Mouse (Mus musculus) embryonic facial prominence, embryonic 12.5 days (tissue): ENCODE data around the gene Meox1. TPM values are rescaled to one million over a fixed set of nuclear protein-coding genes. Genes with fewer than 3 reads are reported as not detected.

Experiments used
- ATAC-seq: fragments of 200-750 bp; cut with Nextera tagmentation; 2 replicates; pipeline ENCODE4 v1.8.0; 2017; ENCODE audit not compliant: insufficient number of reproducible peaks, insufficient read depth, low FRiP score, low TSS enrichment
- H3K27ac ChIP-seq: fragments of 300-500 bp; sonication (generic); 2 replicates; pipeline ENCODE4 v1.5.1; 2016; ENCODE audit warnings: mild to moderate bottlenecking
- H3K27me3 ChIP-seq: fragments of 300-500 bp; sonication (generic); 2 replicates; pipeline ENCODE4 v1.6.1; 2016; ENCODE audit warnings: mild to moderate bottlenecking, moderate library complexity
- H3K36me3 ChIP-seq: fragments of 300-500 bp; sonication (generic); 2 replicates; pipeline ENCODE4 v1.6.1; 2016; ENCODE audit warnings: mild to moderate bottlenecking
- H3K4me1 ChIP-seq: fragments of 300-500 bp; sonication (generic); 2 replicates; pipeline ENCODE4 v1.6.1; 2016
- H3K4me2 ChIP-seq: fragments of 300-500 bp; sonication (generic); replicated peaks from 2 replicates; pipeline ENCODE4 v1.6.1; 2016; ENCODE audit warnings: mild to moderate bottlenecking, moderate library complexity
- H3K4me3 ChIP-seq: fragments of 300-500 bp; sonication (generic); 2 replicates; pipeline ENCODE4 v1.5.1; 2016; ENCODE audit warnings: mild to moderate bottlenecking
- H3K9ac ChIP-seq: fragments of 300-500 bp; sonication (generic); 2 replicates; pipeline ENCODE4 v1.6.1; 2016; ENCODE audit warnings: mild to moderate bottlenecking, moderate library complexity
- H3K9me3 ChIP-seq: fragments of 300-500 bp; sonication (generic); 2 replicates; pipeline ENCODE4 v1.6.1; 2016; ENCODE audit warnings: mild to moderate bottlenecking, moderate library complexity
- whole genome bisulfite sequencing: fragments of 180-500 bp; shearing (Covaris S2); methylation state at CpG from one replicate; pipeline ENCODE4 v1.1.7; 2016; 5-methylcytosine and 5-hydroxymethylcytosine counted together
- polyA plus RNA-seq: library from polyadenylated mRNA; unstranded; fragments of >200 nt; fragmentation: Nextera tagmentation; extraction: Ambion mirVana; gene quantifications from 2 replicates; pipeline ENCODE4 v1.2.1, GENCODE M21; 2016

Gene Meox1
- polyA plus RNA-seq, 1 experiment from 2014 or later = 10.9 TPM

DNA sequence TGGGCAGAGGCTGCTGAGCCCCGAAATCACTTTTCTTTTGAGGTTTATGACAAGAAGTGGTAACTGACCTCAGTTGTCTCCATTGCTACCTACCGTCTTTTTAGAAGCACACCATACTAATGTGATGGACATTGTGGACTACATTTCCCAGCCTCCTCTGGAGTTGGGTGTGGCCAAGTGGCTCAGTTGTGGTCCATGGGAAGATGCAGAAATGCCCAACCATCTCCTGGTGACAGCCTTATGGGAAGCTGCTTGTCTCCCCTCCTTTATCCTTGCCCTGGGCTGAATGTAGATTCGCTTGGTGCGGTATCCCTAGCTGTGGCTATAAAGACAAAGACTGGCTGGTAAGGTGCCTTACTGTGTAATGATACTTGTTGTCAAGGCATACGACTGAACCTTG, 46.7 kb downstream of the Meox1 start:
- Histone ChIP-seq H3K27ac (no peak overlapping the region), H3K4me2 (no peak overlapping the region), H3K9ac (no peak overlapping the region), H3K4me1 (peaks cover 15% of the 10 kb centered on the region; the same call in 1 of the 2 replicates), H3K36me3 (no peaks in the 10 kb centered on the region), H3K27me3 (no peaks in the 10 kb centered on the region), H3K9me3 (no peaks in the 10 kb centered on the region), H3K4me3 (no peak overlapping the region)
- WGBS = 82% methylated on average over 5 of the region's 5 CpGs
- ATAC-seq = no peak

DNA sequence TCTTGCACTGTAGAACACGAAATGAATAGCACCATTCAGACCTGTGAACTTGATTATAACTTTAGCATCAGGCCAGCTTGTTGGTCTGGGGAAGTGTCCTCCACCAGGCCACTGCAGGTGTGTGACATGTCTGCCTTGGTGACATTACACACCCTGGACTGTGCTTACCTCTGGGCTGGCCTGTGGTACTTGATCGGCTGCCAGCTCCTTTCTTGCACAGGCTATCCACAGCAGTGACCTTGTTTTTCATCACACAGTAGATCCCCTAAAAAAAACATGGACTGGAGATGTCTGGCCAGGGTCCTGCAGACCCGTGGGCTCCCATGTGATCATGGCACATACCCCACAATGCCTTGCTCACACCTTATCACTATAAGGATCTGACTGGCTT, 51.4 kb downstream of the Meox1 start:
- no peak overlapping the region for H3K4me2 ChIP-seq
- 83% methylated on average over 3 of the region's 3 CpGs for WGBS
- no peaks in the 10 kb centered on the region for H3K36me3 ChIP-seq
- H3K27me3 ChIP-seq = no peaks in the 10 kb centered on the region
- H3K4me1 ChIP-seq = no peaks in the 10 kb centered on the region
- no peak overlapping the region for H3K9ac ChIP-seq
- ATAC-seq = no peak
- H3K9me3 ChIP-seq = 0 out of 2 replicates have a peak, but pooled peaks cover 4% of the 10 kb centered on the region
- peak overlapping the region; percentile 57 for H3K27ac ChIP-seq
- H3K4me3 ChIP-seq = no peak overlapping the region

DNA sequence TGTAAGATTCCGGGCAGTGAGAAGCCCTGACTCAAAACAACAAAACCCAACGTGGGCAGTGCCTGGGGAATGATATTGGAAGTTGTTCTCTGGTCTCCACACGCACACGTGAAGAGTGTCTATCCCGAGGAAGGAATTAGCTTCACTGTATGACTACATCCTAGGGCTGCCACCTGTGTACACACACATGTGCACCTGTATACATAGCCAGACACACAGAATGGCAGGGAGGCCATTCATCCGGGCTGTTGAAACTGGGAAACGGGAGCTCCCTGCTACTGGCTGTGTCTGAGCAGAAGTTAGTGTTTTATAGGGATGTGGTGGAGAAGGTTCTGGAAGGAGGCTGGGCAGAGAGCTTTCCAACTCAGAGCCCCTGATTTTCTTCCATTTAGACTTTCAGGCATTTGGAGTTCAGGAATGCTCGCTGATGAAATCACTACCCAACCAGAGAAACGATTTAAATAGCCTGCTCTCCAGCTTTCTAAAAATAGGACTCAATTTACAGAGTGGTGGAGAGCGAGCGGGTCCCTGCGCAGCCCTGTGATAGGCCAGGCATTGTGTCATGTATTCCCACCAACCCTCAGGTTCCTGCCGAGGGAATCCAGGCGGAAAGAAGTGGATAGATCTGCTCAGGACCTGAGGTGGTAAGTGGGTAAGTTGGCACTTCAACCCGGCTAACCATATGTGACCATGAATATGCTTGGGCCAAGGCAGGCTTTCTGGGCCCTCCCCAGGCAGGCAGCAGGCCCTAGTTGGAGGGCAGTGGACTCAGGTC, 52.0 kb downstream of the Meox1 start:
- no peak overlapping the region for H3K4me3 ChIP-seq
- H3K27me3 ChIP-seq = no peaks in the 10 kb centered on the region
- H3K27ac ChIP-seq = peak overlapping the region; percentile 57
- H3K4me1 ChIP-seq = no peaks in the 10 kb centered on the region
- ATAC-seq = no peak
- 0 out of 2 replicates have a peak, but pooled peaks cover 4% of the 10 kb centered on the region for H3K9me3 ChIP-seq
- no peak overlapping the region for H3K9ac ChIP-seq
- no peaks in the 10 kb centered on the region for H3K36me3 ChIP-seq
- WGBS = 76% methylated on average over 15 of the region's 15 CpGs
- no peak overlapping the region for H3K4me2 ChIP-seq

DNA sequence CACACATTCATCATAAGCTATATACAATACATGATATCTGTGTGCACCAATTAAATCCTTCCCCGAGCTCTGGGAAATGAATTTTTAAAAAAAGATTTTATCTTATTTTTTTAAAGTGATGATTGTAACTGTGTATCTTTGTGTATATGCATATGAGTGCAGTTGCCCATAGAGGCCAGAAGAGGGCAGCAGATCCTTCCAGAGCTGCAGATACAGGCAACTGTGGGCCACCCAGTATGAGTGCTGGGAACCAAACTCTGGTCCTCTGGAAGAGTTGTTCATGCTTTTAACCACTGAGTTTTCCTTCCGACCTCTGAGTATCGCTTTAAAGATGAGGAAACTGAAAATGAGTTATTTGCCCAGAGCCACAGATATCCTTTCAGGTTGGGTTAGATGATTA, 53.8 kb downstream of the Meox1 start:
- Histone ChIP-seq H3K27ac (no peak overlapping the region), H3K27me3 (no peaks in the 10 kb centered on the region), H3K4me2 (no peak overlapping the region), H3K36me3 (no peaks in the 10 kb centered on the region), H3K4me1 (no peaks in the 10 kb centered on the region), H3K9me3 (0 out of 2 replicates have a peak, but pooled peaks cover 4% of the 10 kb centered on the region), H3K9ac (no peak overlapping the region), H3K4me3 (no peak overlapping the region)
- ATAC-seq = no peak
- WGBS = over 99% methylated on average over 3 of the region's 3 CpGs

DNA sequence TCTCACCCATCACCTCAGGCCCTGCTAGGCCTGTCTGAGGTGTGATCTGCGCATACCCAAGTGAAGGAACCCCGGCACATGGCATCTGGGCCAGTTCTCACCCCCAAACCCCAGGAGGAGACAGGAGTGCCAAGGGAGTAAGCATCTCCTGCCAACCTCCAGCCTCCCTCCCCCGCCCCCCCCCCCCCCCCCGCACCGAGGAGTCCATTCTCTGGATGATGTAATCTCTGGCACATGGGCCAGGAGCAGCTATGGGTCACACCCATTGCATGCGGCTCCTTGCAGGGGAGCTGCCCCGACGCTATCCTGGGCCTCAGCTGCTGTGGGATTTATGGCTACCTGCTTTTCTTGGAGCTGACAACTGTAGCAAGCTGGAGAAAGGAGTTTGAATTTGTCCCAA, 54.7 kb downstream of the Meox1 start:
- Histone ChIP-seq H3K4me3 (no peak overlapping the region), H3K9me3 (0 out of 2 replicates have a peak, but pooled peaks cover 4% of the 10 kb centered on the region), H3K4me2 (no peak overlapping the region), H3K9ac (no peak overlapping the region), H3K27ac (no peak overlapping the region), H3K36me3 (no peaks in the 10 kb centered on the region), H3K4me1 (0 out of 2 replicates have a peak, but pooled peaks cover 3% of the 10 kb centered on the region), H3K27me3 (no peaks in the 10 kb centered on the region)
- no peak for ATAC-seq
- 64% methylated on average over 7 of the region's 8 CpGs for WGBS

DNA sequence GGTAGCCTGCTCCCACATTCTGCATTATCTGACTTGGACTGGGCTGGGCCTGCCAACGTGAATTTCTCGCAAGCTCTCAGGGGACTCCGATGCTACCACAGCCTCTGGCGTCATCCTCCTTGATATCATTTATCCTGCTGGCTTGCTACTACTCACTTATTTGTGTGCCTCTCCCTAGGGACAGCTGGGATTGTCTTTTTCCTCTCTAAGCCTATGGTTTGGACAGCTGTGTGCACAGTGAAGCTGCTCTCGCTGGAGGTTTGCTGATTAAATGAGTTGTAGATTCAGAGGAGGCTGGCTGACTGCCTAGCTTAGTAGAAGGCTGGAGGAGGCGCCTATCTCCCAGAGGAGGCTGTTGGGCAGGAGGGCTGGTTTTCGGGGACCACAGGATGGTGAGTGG, 62.2 kb downstream of the Meox1 start:
- no peak overlapping the region for H3K9ac ChIP-seq
- ATAC-seq = no peak
- no peak overlapping the region for H3K4me3 ChIP-seq
- H3K4me2 ChIP-seq = no peak overlapping the region
- no peaks in the 10 kb centered on the region for H3K9me3 ChIP-seq
- H3K27ac ChIP-seq = peak overlapping the region; percentile 88
- H3K27me3 ChIP-seq = no peaks in the 10 kb centered on the region
- H3K36me3 ChIP-seq = no peaks in the 10 kb centered on the region
- H3K4me1 ChIP-seq = peaks cover 31% of the 10 kb centered on the region
- WGBS = 63% methylated on average over 7 of the region's 7 CpGs

DNA sequence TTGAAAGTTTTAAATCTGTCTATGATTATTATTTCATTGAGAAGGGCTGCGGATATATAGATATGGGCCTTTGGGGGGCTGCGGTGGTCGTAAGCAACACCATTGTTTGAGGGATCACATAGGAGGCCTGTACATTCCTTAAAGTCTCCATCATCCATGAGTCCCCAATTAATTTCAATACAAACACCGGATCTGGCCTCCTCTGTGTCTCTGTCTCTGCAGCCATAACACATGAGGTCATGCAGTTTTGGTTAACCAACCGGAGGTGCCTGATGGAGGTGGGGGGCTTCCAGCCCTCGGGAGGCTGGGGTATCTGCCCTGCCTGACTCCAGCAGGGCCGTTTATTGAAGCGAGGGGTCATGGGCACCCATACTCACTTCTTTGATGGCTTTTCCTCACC, 63.6 kb downstream of the Meox1 start:
- no peak overlapping the region for H3K4me3 ChIP-seq
- H3K27ac ChIP-seq = peak overlapping the region; percentile 88
- ATAC-seq = no peak
- H3K27me3 ChIP-seq = no peaks in the 10 kb centered on the region
- no peaks in the 10 kb centered on the region for H3K36me3 ChIP-seq
- H3K4me1 ChIP-seq = peaks cover 31% of the 10 kb centered on the region
- H3K9ac ChIP-seq = no peak overlapping the region
- no peaks in the 10 kb centered on the region for H3K9me3 ChIP-seq
- WGBS = 45% methylated on average over 8 of the region's 8 CpGs
- H3K4me2 ChIP-seq = no peak overlapping the region

DNA sequence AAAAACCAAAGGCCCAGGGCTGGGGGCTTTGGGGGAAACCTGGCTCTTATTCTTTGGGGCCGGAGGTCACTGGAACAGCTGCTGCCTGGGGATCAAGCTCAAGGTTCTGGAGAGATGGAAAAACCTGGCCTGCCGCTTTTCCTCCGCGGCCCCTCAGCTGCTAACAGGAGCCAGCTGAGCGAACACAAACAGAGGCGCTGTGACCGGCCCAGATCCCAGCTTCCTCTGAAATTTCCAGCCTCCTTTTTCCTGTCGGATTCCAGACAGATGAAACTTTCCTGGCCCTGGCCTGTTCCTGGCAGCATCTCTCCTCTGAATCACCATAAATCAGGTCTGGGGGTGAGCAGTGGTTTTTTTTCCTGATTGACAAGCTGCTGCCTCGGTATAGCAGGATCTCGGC, 64.1 kb downstream of the Meox1 start:
- peak overlapping the region; percentile 88 for H3K27ac ChIP-seq
- no peaks in the 10 kb centered on the region for H3K9me3 ChIP-seq
- H3K36me3 ChIP-seq = no peaks in the 10 kb centered on the region
- H3K27me3 ChIP-seq = no peaks in the 10 kb centered on the region
- 0 out of 2 replicates have a peak overlapping the region, but pooled peaks have one; percentile 8 for H3K9ac ChIP-seq
- no peak overlapping the region for H3K4me3 ChIP-seq
- H3K4me1 ChIP-seq = peaks cover 31% of the 10 kb centered on the region
- H3K4me2 ChIP-seq = peak overlapping the region; percentile 21
- 0 out of 2 replicates have a peak, but pooled peaks have one; percentile 67 for ATAC-seq
- 11% methylated on average over 10 of the region's 10 CpGs for WGBS

DNA sequence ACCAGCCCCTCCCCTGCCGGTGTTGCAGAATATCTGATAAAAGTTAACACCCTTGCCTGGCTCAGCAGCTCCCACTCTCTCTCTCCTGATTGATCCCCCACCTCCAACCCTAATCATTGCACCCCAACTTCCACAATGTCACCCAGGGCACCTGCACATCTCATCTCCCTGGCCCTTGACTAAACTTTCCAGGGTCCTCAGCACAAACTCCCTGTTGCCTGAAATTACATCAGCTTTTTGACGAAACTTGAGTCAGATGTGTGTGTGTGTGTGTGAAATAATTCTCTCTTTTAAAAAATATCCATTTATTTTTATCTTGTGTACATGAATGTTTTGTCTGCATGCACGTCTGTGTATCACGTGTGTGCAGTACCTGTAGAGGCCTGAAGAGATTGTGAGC, 65.5 kb downstream of the Meox1 start:
- H3K4me2 ChIP-seq = no peak overlapping the region
- WGBS = 90% methylated on average over 4 of the region's 4 CpGs
- H3K27ac ChIP-seq = no peak overlapping the region
- H3K9ac ChIP-seq = no peak overlapping the region
- peaks cover 27% of the 10 kb centered on the region for H3K4me1 ChIP-seq
- no peak for ATAC-seq
- no peaks in the 10 kb centered on the region for H3K36me3 ChIP-seq
- H3K9me3 ChIP-seq = no peaks in the 10 kb centered on the region
- no peaks in the 10 kb centered on the region for H3K27me3 ChIP-seq
- no peak overlapping the region for H3K4me3 ChIP-seq

Other genes starting within 250 kb of the Meox1 start
- gene Arl4d, start 228.8 kb downstream of the Meox1 start, polyA plus RNA-seq = 3.9 and 5.2 TPM in 2 replicates
- 48.1 and 50.4 TPM in 2 replicates for gene Dhx8, start 161.5 kb downstream of the Meox1 start, polyA plus RNA-seq
- 17.0 and 25.2 TPM in 2 replicates for gene Etv4, start 109.0 kb downstream of the Meox1 start, polyA plus RNA-seq
- 0.10 and 0.14 TPM in 2 replicates for gene Sost, start 72.6 kb upstream of the Meox1 start, polyA plus RNA-seq
- not detected in 2 replicates for gene Cfap97d1, start 89.9 kb upstream of the Meox1 start, polyA plus RNA-seq
- 12.3 and 12.5 TPM in 2 replicates for gene Dusp3, start 92.6 kb upstream of the Meox1 start, polyA plus RNA-seq
- 11.1 and 11.4 TPM in 2 replicates for gene Mpp3, start 134.1 kb upstream of the Meox1 start, polyA plus RNA-seq
- 0.43 and 0.55 TPM in 2 replicates for gene Cd300lg, start 147.1 kb upstream of the Meox1 start, polyA plus RNA-seq
- gene Mpp2, start 194.1 kb upstream of the Meox1 start, polyA plus RNA-seq = 12.7 and 12.8 TPM in 2 replicates
- gene Ppy, start 206.9 kb upstream of the Meox1 start, polyA plus RNA-seq = not detected in 2 replicates
- 0.71 TPM in 1 of 2 replicates, not detected in the other for gene Pyy, start 213.5 kb upstream of the Meox1 start, polyA plus RNA-seq